ENCODE assay signal across 12 mouse cellular contexts in genomic region chr12:77131328-77131727, GRCm38 (mm10).
DNase-seq lines count a peak whose midpoint lies in the region; ATAC-seq and TF ChIP-seq lines count a peak whose summit lies in the region.
"Had no signal": no experiment of that assay in that cellular context is flagged by ENCODE, and none has a peak within 500 bp of the region (broad histone marks: within the 10 kb centered on the region; RNA-seq: fewer than 3 reads in every experiment).

No protein-coding gene starts in this region.

- no peak overlapping the region for H3ac ChIP-seq in myocyte (ENCODE audit: control insufficient read depth, insufficient read length)

- WGBS in liver, adult 2 months = 29% methylated on average over 7 of the region's 7 CpGs
- 26% methylated on average over 7 of the region's 7 CpGs for WGBS in liver, embryonic 11.5 days

- no peaks in the 10 kb centered on the region for H3K4me1 ChIP-seq in liver, adult 2 months (ENCODE audit: control insufficient read depth, insufficient read depth, low read length)
- H3K4me1 ChIP-seq in liver, embryonic 11.5 days (replicated peaks; ENCODE audit: control insufficient read depth, insufficient read depth, low read length) = peaks cover 15% of the 10 kb centered on the region; the same call in 1 of the 2 replicates
- peaks cover 70% of the 10 kb centered on the region for H3K4me1 ChIP-seq in G1E (ENCODE audit: insufficient read depth, low read depth, low read length)
- H3K4me1 ChIP-seq: forebrain, embryonic 12.5 days; hindbrain, embryonic 15.5 days had no signal

- H3K4me3 ChIP-seq in liver, adult 2 months (ENCODE audit: insufficient read depth, low read depth, low read length) = no peak overlapping the region
- no peak overlapping the region for H3K4me3 ChIP-seq in liver, embryonic 11.5 days (ENCODE audit: low read depth, low read length)
- H3K4me3 ChIP-seq in G1E (ENCODE audit: low read depth, low read length) (no peak overlapping the region; the same call in 1 of the 2 replicates), myocyte (no peak overlapping the region)
- H3K4me3 ChIP-seq: forebrain, embryonic 12.5 days; hindbrain, embryonic 15.5 days had no signal

- H3K79me2 ChIP-seq in liver, adult 2 months (ENCODE audit: control insufficient read depth, insufficient read depth, low read length) = no peaks in the 10 kb centered on the region
- no peaks in the 10 kb centered on the region for H3K79me2 ChIP-seq in myocyte (ENCODE audit: control insufficient read depth, insufficient read depth)

- no peak overlapping the region for H3K4me2 ChIP-seq in liver, embryonic 11.5 days
- peak overlapping the region; percentile 49 for H3K4me2 ChIP-seq in myocyte (ENCODE audit: low read depth)
- H3K4me2 ChIP-seq: forebrain, embryonic 12.5 days; hindbrain, embryonic 15.5 days had no signal

- ATAC-seq in liver, embryonic 11.5 days (replicated peaks; ENCODE audit: low FRiP score) = no peak; the same call in 1 of the 2 replicates
- ATAC-seq in G1E (ENCODE audit: extremely low read depth, insufficient number of reproducible peaks, low FRiP score, poor library complexity, severe bottlenecking) = peak; percentile 5; the same call in 1 of the 2 replicates

- no peaks in the 10 kb centered on the region for H3K9me3 ChIP-seq in liver, embryonic 11.5 days (ENCODE audit: control insufficient read depth, low read length)
- H3K9me3 ChIP-seq in G1E (replicated peaks) = peaks cover 8% of the 10 kb centered on the region
- H3K9me3 ChIP-seq: forebrain, embryonic 12.5 days; hindbrain, embryonic 15.5 days had no signal

- TF ChIP-seq CTCF in liver, adult 2 months (IDR thresholded peaks at IDR 0.05; ENCODE audit: low read depth, low read length) = no peak
- TF ChIP-seq CTCF in G1E (IDR thresholded peaks at IDR 0.05; ENCODE audit: low read depth, low read length) = no peak

- intact Hi-C loops in left cerebral cortex, postnatal 10 days (cut with DNase I) = no loop called here

- no peaks in the 10 kb centered on the region for H3K27me3 ChIP-seq in liver, adult 2 months (ENCODE audit: control insufficient read depth, insufficient read depth, low read length)
- no peaks in the 10 kb centered on the region for H3K27me3 ChIP-seq in liver, embryonic 11.5 days (replicated peaks; ENCODE audit: control insufficient read depth, insufficient read depth, low read length)
- H3K27me3 ChIP-seq in G1E (ENCODE audit: insufficient read depth, low read length) (no peaks in the 10 kb centered on the region), myocyte (ENCODE audit: control insufficient read depth, insufficient read depth, insufficient read length) (no peaks in the 10 kb centered on the region)
- H3K27me3 ChIP-seq: forebrain, embryonic 12.5 days; hindbrain, embryonic 15.5 days had no signal

- H3K27ac ChIP-seq in liver, adult 2 months (replicated peaks; ENCODE audit: insufficient read depth, low read depth, low read length) = no peak overlapping the region
- H3K27ac ChIP-seq in liver, embryonic 11.5 days (ENCODE audit: low read depth, low read length) = no peak overlapping the region
- H3K27ac ChIP-seq: forebrain, embryonic 12.5 days; hindbrain, embryonic 15.5 days had no signal

- H3K9ac ChIP-seq in liver, adult 2 months (ENCODE audit: low read depth, low read length) = no peak overlapping the region
- H3K9ac ChIP-seq in liver, embryonic 11.5 days (ENCODE audit: low read depth, low read length) = no peak overlapping the region
- H3K9ac ChIP-seq: forebrain, embryonic 12.5 days; hindbrain, embryonic 15.5 days had no signal

- no peak for TF ChIP-seq POLR2A in liver, adult 2 months (IDR thresholded peaks at IDR 0.05; ENCODE audit: extremely low read depth, insufficient read depth, low read length)
- no peak for TF ChIP-seq POLR2A in myocyte (IDR thresholded peaks at IDR 0.05; ENCODE audit: insufficient read length, low read depth)

- DNase-seq in liver, adult 2 months (ENCODE audit: extremely low read depth, low read depth, low spot score) = peak; percentile 37
- no peak for DNase-seq in liver, embryonic 11.5 days (ENCODE audit: low spot score)
- no peak for DNase-seq in G1E (ENCODE audit: low spot score)
- DNase-seq in fat pad, adult 2 months (ENCODE audit: extremely low read depth, low read depth, low spot score) = peak; percentile 52
- no peak for DNase-seq in adrenal gland, adult 18-20 months (ENCODE audit: low spot score in 2 of 2)
- no peak for DNase-seq in adrenal gland, adult 2 months
- DNase-seq in left cerebral cortex, postnatal 10 days (ENCODE audit: extremely low spot score in 1 of 2, low spot score in 2 of 2) = no peak
- DNase-seq: heart, adult 11 months; right cerebral cortex, postnatal 14 days had no signal

- no peaks in the 10 kb centered on the region for H3K36me3 ChIP-seq in liver, adult 2 months (ENCODE audit: control insufficient read depth, insufficient read depth, low read length)
- no peaks in the 10 kb centered on the region for H3K36me3 ChIP-seq in liver, embryonic 11.5 days (ENCODE audit: control insufficient read depth, insufficient read depth, low read length)
- no peaks in the 10 kb centered on the region for H3K36me3 ChIP-seq in G1E (replicated peaks)
- no peaks in the 10 kb centered on the region for H3K36me3 ChIP-seq in myocyte (ENCODE audit: control insufficient read depth, insufficient read depth)
- H3K36me3 ChIP-seq: forebrain, embryonic 12.5 days; hindbrain, embryonic 15.5 days had no signal

TF ChIP-seq in myocyte, 11 proteins besides CTCF, POLR2A, EP300 and RAD21:
- no peak for TF ChIP-seq MYOG (IDR thresholded peaks at IDR 0.05; ENCODE audit: control insufficient read depth in 1 of 3, insufficient read depth in 1 of 3, insufficient read length in 2 of 3, low read depth in 2 of 3)
- TF ChIP-seq MYOD1 (IDR thresholded peaks at IDR 0.05; ENCODE audit: control insufficient read depth in 1 of 3, insufficient read length in 2 of 3, low read depth in 2 of 3) = peak in 1 of 3 experiments; percentile 33

Comparison
In these comparisons a context has a peak if more than half of its experiments do, and no peak if none do; other contexts are left out.
1. DNase-seq: peak in liver, adult 2 months (single experiment) and fat pad, adult 2 months (single experiment); none in liver, embryonic 11.5 days (single experiment), G1E (single experiment), adrenal gland, adult 18-20 months (0 of 2), adrenal gland, adult 2 months (single experiment) and left cerebral cortex, postnatal 10 days (0 of 2).